Mouse (Mus musculus): Measurements from ENCODE around the gene Ranbp3l. TPM values are rescaled to one million over a fixed set of nuclear protein-coding genes. Genes with fewer than 3 reads are reported as not detected.
A peak's percentile ranks its signal among the peaks of the same experiment; 100 is the strongest.

Ranbp3l gene
- polyA plus RNA-seq (2015; fragmentation: Nextera tagmentation; extraction: Ambion mirVana) = 0.34 and 0.46 TPM in 2 replicates

DNA sequence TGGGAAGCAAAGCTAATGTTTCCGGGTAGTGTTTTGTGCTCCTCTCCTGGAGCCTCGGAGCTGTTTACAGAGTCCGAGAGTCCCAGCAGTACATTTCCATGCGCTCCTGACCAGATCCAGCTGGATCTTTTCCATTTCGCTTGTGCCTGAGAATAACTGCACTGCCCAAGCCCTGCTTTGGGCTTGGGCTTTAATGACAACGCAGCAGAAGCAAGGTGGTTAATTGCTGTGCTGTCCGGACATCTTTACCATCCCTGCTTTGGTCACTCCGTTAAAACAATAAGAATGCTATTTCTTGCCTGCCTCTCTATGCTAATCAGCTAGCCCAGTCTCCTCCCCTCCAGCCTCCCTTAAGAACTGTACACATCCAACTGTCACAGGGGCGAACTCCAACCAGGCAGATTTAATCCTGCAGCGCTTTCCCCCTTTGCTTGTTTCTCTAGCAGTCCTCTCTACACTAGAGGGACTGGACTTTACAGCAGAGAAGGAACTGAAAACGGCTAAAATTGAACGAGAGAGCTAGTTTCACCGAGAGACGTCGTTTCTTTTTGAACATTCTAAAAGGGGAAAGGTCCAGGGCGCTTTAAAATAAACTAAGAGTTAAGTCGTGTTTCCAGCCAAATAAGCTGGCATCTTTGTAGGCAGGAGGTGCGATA, at the start of gene Ranbp3l:
Gene Ranbp3l, plus strand, starts transcription at position 377 of the 656 bp plus-strand sequence.
- WGBS = 20% methylated on average over 18 of the region's 18 CpGs
- peaks cover 7% of the 10 kb centered on the region; the same call in 1 of the 2 replicates for H3K4me1 ChIP-seq
- H3K4me2 ChIP-seq = peak within 1 kb of the TSS; percentile 67
- no peaks in the 10 kb centered on the region for H3K27me3 ChIP-seq (replicated peaks)
- peak within 1 kb of the TSS; percentile 44; the same call in 1 of the 2 replicates for H3K27ac ChIP-seq
- H3K4me3 ChIP-seq (replicated peaks) = peak within 1 kb of the TSS; percentile 36
- H3K36me3 ChIP-seq = no peaks in the 10 kb centered on the region
- no peaks in the 10 kb centered on the region for H3K9me3 ChIP-seq
- H3K9ac ChIP-seq = peak within 1 kb of the TSS; percentile 25; the same call in 1 of the 2 replicates
- ATAC-seq (ENCODE audit: insufficient read depth, low FRiP score, low read depth) = peak; percentile 31; the same call in 1 of the 2 replicates

DNA sequence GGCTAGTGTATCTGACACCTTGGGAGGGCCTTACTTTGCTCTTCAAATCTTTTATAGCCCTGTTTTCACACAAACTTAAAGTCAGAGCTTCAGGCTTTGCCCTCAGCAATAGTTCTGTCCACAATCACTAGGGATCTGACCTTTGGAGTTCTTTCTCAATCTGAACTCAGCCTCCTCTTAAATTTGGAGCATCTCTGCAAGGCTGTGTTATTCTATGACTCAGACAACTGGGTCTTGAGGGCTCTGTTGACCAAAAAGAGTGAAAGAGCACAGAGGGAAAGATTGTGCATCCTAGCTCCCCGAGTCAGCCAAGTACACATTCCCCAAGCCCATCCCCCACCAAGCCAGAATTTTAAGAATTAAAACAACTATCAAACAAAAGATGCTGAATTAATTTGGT, 37.7 kb upstream of the Ranbp3l start:
- Histone ChIP-seq H3K36me3 (no peaks in the 10 kb centered on the region), H3K27me3 (replicated peaks) (no peaks in the 10 kb centered on the region), H3K9ac (no peak overlapping the region), H3K27ac (no peak overlapping the region), H3K4me2 (no peak overlapping the region), H3K9me3 (no peaks in the 10 kb centered on the region), H3K4me1 (no peaks in the 10 kb centered on the region), H3K4me3 (replicated peaks) (no peak overlapping the region)
- ATAC-seq (ENCODE audit: insufficient read depth, low FRiP score, low read depth) = no peak
- 75% methylated on average over 1 of the region's 1 CpGs for WGBS

DNA sequence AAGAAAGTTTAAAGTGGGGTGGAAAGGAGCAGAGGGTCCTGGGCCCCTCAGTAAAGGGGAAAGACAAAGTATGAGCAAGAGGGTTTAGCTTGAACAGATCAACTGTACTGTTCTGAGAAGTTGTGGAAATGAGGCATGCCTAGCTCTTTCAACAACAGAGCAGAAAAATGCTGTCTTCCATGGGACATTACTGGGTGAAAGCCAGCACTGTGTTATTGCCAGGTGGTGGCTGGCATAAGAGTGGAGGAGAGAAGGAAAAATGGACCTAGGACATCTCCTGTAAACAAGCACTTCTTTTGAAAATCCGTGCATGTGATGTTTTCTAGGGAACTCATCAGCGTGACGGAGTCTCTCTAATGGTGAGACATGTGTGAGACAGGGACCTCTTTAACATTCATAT, 30.8 kb upstream of the Ranbp3l start:
- H3K4me2 ChIP-seq = no peak overlapping the region
- WGBS = 83% methylated on average over 3 of the region's 3 CpGs
- ATAC-seq (ENCODE audit: insufficient read depth, low FRiP score, low read depth) = no peak
- no peaks in the 10 kb centered on the region for H3K36me3 ChIP-seq
- H3K4me3 ChIP-seq (replicated peaks) = no peak overlapping the region
- no peaks in the 10 kb centered on the region for H3K9me3 ChIP-seq
- H3K27me3 ChIP-seq (replicated peaks) = no peaks in the 10 kb centered on the region
- H3K27ac ChIP-seq = no peak overlapping the region
- H3K9ac ChIP-seq = no peak overlapping the region
- no peaks in the 10 kb centered on the region for H3K4me1 ChIP-seq

- no peak overlapping the region for H3K4me2 ChIP-seq
- H3K36me3 ChIP-seq = no peaks in the 10 kb centered on the region
- 68% methylated on average over 5 of the region's 5 CpGs for WGBS
- H3K9me3 ChIP-seq = no peaks in the 10 kb centered on the region
- no peak for ATAC-seq (ENCODE audit: insufficient read depth, low FRiP score, low read depth)
- H3K27me3 ChIP-seq (replicated peaks) = no peaks in the 10 kb centered on the region
- no peak overlapping the region for H3K4me3 ChIP-seq (replicated peaks)
- H3K9ac ChIP-seq = no peak overlapping the region
- no peaks in the 10 kb centered on the region for H3K4me1 ChIP-seq
- no peak overlapping the region for H3K27ac ChIP-seq
These were observed 26.9 kb upstream of the Ranbp3l start for GRCm38 (mm10) chr15:8940861-8941260.

- no peak for ATAC-seq (ENCODE audit: insufficient read depth, low FRiP score, low read depth)
- Histone ChIP-seq H3K36me3 (no peaks in the 10 kb centered on the region), H3K9ac (no peak overlapping the region), H3K4me3 (replicated peaks) (no peak overlapping the region), H3K9me3 (no peaks in the 10 kb centered on the region), H3K27me3 (replicated peaks) (no peaks in the 10 kb centered on the region), H3K27ac (no peak overlapping the region), H3K4me1 (no peaks in the 10 kb centered on the region), H3K4me2 (no peak overlapping the region)
- WGBS = 60% methylated on average over 4 of the region's 4 CpGs
These were observed 16.9 kb upstream of the Ranbp3l start for GRCm38 (mm10) chr15:8950856-8951255.

GRCm38 (mm10) chr15:8963323-8963722, 4.4 kb upstream of the Ranbp3l start:
- H3K27ac ChIP-seq = no peak overlapping the region
- ATAC-seq (ENCODE audit: insufficient read depth, low FRiP score, low read depth) = no peak

DNA sequence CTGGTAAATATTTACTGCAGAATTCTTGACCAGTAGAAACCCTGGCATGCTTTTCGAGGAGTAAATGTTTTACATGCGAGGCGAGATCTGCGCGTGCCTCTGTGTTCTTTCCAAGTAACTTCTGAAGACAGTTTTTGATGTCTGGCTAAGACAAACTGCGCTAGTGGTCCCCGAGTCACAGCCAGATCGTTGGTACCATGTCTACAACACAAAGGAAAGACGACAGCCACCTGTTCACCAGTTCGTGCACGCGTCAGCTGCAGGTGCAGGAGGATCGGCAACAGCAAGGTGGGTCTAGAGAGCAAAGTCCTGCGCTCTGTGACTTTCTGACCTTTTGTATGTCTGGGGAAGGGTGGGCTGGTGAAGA, 463 bp downstream of the Ranbp3l start:
- Histone ChIP-seq H3K9ac (no peak overlapping the region; the same call in 1 of the 2 replicates), H3K9me3 (no peaks in the 10 kb centered on the region), H3K36me3 (no peaks in the 10 kb centered on the region), H3K27ac (no peak overlapping the region), H3K4me2 (peak overlapping the region; percentile 67), H3K4me1 (peaks cover 7% of the 10 kb centered on the region; the same call in 1 of the 2 replicates), H3K27me3 (replicated peaks) (no peaks in the 10 kb centered on the region), H3K4me3 (replicated peaks) (peak overlapping the region; percentile 36)
- WGBS = 28% methylated on average over 14 of the region's 14 CpGs
- no peak for ATAC-seq (ENCODE audit: insufficient read depth, low FRiP score, low read depth)

More at GRCm38 (mm10) chr15:8963323-8963722, 4.4 kb upstream of the Ranbp3l start:
- WGBS = 63% methylated on average over 2 of the region's 2 CpGs
- Histone ChIP-seq H3K27me3 (replicated peaks) (no peaks in the 10 kb centered on the region), H3K9me3 (no peaks in the 10 kb centered on the region), H3K36me3 (no peaks in the 10 kb centered on the region), H3K4me2 (no peak overlapping the region), H3K9ac (no peak overlapping the region), H3K4me3 (replicated peaks) (no peak overlapping the region), H3K4me1 (peaks cover 3% of the 10 kb centered on the region; the same call in 1 of the 2 replicates)

GRCm38 (mm10) chr15:8969061-8969635, 1.4 kb downstream of the Ranbp3l start:
- WGBS = 69% methylated on average over 10 of the region's 10 CpGs
- H3K4me1 ChIP-seq = peaks cover 7% of the 10 kb centered on the region; the same call in 1 of the 2 replicates
- no peak overlapping the region for H3K4me2 ChIP-seq
- H3K36me3 ChIP-seq = no peaks in the 10 kb centered on the region
- no peak overlapping the region for H3K9ac ChIP-seq
- no peaks in the 10 kb centered on the region for H3K9me3 ChIP-seq
- ATAC-seq (ENCODE audit: insufficient read depth, low FRiP score, low read depth) = no peak
- H3K27me3 ChIP-seq (replicated peaks) = no peaks in the 10 kb centered on the region
- no peak overlapping the region for H3K4me3 ChIP-seq (replicated peaks)
- H3K27ac ChIP-seq = no peak overlapping the region

DNA sequence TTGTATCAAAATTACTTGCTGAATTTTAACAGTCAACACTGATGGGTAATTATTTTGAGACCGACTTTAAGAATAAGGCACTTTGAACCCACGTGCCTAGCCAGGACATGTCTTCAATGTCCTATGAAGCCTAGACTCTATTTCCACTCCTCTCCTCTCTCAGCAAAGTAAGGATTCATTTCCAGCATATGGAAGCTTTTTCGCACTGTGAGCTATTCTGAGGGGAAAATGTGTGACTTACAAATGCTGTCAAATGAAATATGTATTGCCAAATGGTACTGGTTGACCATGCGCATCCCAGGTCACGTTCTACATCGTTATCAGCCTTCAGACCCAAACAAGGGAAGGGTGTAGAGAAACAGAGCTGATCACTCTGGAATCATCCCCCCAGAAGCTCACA, 23.5 kb downstream of the Ranbp3l start:
- ATAC-seq (ENCODE audit: insufficient read depth, low FRiP score, low read depth) = no peak
- H3K27ac ChIP-seq = no peak overlapping the region
- H3K9ac ChIP-seq = no peak overlapping the region
- 90% methylated on average over 6 of the region's 6 CpGs for WGBS
- no peaks in the 10 kb centered on the region for H3K27me3 ChIP-seq (replicated peaks)
- H3K4me3 ChIP-seq (replicated peaks) = no peak overlapping the region
- H3K36me3 ChIP-seq = no peaks in the 10 kb centered on the region
- H3K9me3 ChIP-seq = no peaks in the 10 kb centered on the region
- H3K4me1 ChIP-seq = no peaks in the 10 kb centered on the region
- H3K4me2 ChIP-seq = no peak overlapping the region

GRCm38 (mm10) chr15:8991859-8992838, 24.4 kb downstream of the Ranbp3l start:
- Histone ChIP-seq H3K4me2 (no peak overlapping the region), H3K27me3 (replicated peaks) (no peaks in the 10 kb centered on the region), H3K4me3 (replicated peaks) (no peak overlapping the region), H3K27ac (no peak overlapping the region), H3K9me3 (no peaks in the 10 kb centered on the region), H3K36me3 (no peaks in the 10 kb centered on the region), H3K9ac (no peak overlapping the region), H3K4me1 (no peaks in the 10 kb centered on the region)
- no peak; the same call in 1 of the 2 replicates for ATAC-seq (ENCODE audit: insufficient read depth, low FRiP score, low read depth)
- WGBS = 62% methylated on average over 12 of the region's 12 CpGs

- no peak overlapping the region for H3K4me2 ChIP-seq
- no peaks in the 10 kb centered on the region for H3K4me1 ChIP-seq
- no peak for ATAC-seq (ENCODE audit: insufficient read depth, low FRiP score, low read depth)
- H3K9me3 ChIP-seq = no peaks in the 10 kb centered on the region
- H3K27me3 ChIP-seq (replicated peaks) = no peaks in the 10 kb centered on the region
- no peak overlapping the region for H3K9ac ChIP-seq
- H3K36me3 ChIP-seq = no peaks in the 10 kb centered on the region
- H3K27ac ChIP-seq = no peak overlapping the region
- no peak overlapping the region for H3K4me3 ChIP-seq (replicated peaks)
- 77% methylated on average over 8 of the region's 8 CpGs for WGBS
These were observed 27.0 kb downstream of the Ranbp3l start for GRCm38 (mm10) chr15:8994608-8995277.

Measured in stomach, embryonic 15.5 days (tissue).